Mouse (Mus musculus): Measurements from ENCODE around the gene Pdxk.

DNA sequence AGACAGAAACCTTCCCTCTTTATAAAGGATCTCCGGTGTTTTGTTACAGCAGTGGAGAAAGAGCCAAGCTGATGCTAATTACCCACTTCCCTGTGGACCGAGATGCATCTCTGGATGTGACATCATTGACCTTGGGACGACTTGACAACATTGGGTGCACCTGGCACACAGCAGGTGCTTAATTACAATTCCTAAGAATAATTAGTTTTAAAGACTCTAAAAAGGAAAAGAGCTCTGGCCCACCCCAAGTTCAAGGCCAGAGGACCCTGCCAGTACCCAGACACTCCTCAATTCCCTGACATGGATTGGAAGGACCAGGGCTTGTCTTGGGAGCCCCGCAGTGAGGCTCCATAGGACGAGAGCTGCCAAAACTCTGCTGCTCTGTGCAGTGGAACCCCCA lies 23.2 kb downstream of the Pdxk start:
- TF ChIP-seq CTCF (IDR thresholded peaks at IDR 0.05; ENCODE audit: low read depth) = no peak
- TF ChIP-seq EP300 (optimal IDR thresholded peaks at IDR 0.05) = no peak
